Mouse (Mus musculus): ENCODE measurements around the gene Zdhhc14.

DNA sequence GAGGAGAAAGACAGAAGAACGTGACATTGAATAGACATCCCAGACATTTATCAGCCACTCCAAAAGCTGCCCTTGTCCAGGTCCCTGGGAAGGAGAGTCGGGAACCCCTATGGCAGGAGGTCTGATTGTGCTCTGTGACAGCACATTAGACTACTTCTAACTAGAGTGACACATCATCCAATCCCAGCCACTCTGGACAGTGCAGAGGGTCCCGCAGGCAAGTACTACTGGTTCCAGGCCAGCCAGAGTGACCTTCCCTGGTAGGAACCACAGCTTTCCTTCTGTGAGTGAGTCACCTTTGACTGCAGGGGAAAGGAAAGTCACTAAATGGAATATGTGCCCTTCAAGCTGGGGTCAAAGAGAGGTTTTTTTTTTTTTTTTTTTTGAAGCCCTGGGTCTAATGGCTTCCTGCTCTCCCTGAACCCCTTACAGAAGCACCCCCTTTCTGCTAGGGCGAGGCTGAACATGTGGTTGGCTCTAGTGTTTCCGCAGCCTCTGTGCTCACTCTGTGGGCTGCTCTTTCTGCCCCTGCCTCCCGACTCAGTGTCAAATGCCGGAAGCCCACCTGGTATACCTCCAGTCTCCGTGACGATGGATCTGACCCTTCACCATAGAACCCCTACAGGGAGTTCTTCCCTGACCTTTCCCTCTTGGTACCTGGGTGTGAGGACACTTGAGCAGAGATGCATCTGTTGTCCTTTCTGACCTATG lies 276.6 kb downstream of the Zdhhc14 start:
- TF ChIP-seq GATA1 (IDR thresholded peaks at IDR 0.05; ENCODE audit: low read length) (no peak), TAL1 (IDR thresholded peaks at IDR 0.05; ENCODE audit: low read length) (no peak)
